Mouse (Mus musculus): ENCODE data around the gene Ptrh2. TPM values are rescaled to one million over a fixed set of nuclear protein-coding genes. Genes with fewer than 3 reads are reported as not detected.
A peak's percentile ranks its signal among the peaks of the same experiment; 100 is the strongest.

The Ptrh2 gene
- polyA plus RNA-seq (2014; fragmentation: Nextera tagmentation; extraction: Ambion mirVana): 36.1 and 37.6 TPM in 2 replicates

DNA sequence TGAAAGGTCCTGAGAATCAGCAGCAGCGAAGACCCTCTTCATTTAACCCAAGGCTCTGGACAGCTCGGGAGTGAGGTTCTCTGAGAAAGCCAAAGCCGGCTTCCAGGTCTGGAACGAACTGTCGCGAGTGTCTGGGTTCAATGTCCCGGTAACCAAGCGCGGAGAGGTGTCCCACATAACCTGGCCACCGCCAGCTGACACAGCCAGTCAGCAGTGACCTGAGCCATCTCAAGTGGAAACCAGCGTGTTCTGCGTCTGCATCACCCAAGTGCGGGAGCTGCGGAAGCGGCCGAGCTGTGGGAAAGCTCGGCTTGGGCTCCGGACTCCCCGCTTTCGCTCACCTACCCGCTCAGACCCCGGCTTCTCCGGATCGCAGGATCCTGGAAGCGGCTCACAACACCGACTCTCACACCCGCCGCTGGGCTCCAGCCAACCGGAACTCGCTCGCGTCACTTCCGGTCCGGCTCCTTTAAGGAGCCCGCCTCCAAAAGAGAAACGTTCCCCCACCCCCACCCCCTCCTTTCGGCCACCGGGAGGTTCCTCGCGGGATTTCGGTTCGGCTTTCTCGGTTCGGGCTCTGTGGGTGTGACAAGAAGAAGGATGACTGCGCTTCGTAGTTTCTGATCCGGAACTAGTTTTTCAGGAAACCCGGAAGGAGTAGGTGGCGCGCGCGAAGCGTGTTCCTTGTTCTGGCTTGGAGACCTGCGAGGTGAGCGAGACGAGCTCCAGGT is at the start of gene Ptrh2, which contains the start of gene Vmp1:
TSS of gene Ptrh2 (plus strand) at position 591 of the 731 bp plus-strand sequence.
TSS of gene Vmp1 (minus strand) at position 442 of the 731 bp plus-strand sequence.
- peak within 1 kb of the TSS; percentile 66 for H3K4me3 ChIP-seq (ENCODE audit: low read depth, low read length)
- H3K9me3 ChIP-seq (ENCODE audit: control insufficient read depth, low read depth, low read length): no peaks in the 10 kb centered on the region
- peak; percentile 92 for ATAC-seq (ENCODE audit: insufficient number of reproducible peaks, insufficient read depth, low FRiP score, low read depth)

DNA sequence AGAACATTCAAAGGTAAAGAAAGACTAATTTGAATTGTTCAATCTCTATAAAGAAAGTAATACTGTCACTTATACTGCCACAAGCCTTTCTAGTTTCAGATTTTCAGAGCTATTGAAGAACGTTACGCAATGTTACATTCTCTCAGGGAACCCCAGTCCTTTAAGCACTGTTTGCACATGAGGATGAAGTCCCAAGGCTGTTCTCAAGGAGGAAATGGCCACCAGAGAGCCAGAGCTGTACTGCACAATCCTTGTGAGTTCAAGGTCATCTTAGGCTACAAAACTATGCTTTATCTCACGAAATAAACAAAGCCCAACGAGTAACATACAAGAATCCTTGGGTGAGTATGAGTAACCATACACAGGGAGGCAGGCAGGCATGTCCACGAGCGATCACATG is 49.4 kb upstream of the Ptrh2 start:
- H3K27ac ChIP-seq (ENCODE audit: low read length): no peak overlapping the region
- 86% methylated on average over 6 of the region's 6 CpGs for WGBS

More for the DNA sequence above, at the start of gene Ptrh2, which contains the start of gene Vmp1:
- peaks cover 11% of the 10 kb centered on the region; the same call in 1 of the 2 replicates for H3K36me3 ChIP-seq (ENCODE audit: control insufficient read depth, insufficient read depth, low read length)
- H3K4me1 ChIP-seq (ENCODE audit: control insufficient read depth, insufficient read depth, low read length): peaks cover 17% of the 10 kb centered on the region; the same call in 1 of the 2 replicates
- H3K27me3 ChIP-seq (ENCODE audit: control insufficient read depth, insufficient read depth, low read length): no peaks in the 10 kb centered on the region
- peak within 1 kb of the TSS; percentile 68 for H3K9ac ChIP-seq (replicated peaks; ENCODE audit: low read depth, low read length)
- H3K4me2 ChIP-seq (replicated peaks; ENCODE audit: low read depth, low read length): peak within 1 kb of the TSS; percentile 95
- under 1% methylated on average over 56 of the region's 56 CpGs for WGBS
- H3K27ac ChIP-seq (ENCODE audit: low read length): peak within 1 kb of the TSS; percentile 92

GRCm38 (mm10) chr11:86637697-86638096 is 46.1 kb upstream of the Ptrh2 start:
- H3K9me3 ChIP-seq (ENCODE audit: control insufficient read depth, low read depth, low read length): no peaks in the 10 kb centered on the region
- no peak for ATAC-seq (ENCODE audit: insufficient number of reproducible peaks, insufficient read depth, low FRiP score, low read depth)
- no peak overlapping the region for H3K4me3 ChIP-seq (ENCODE audit: low read depth, low read length)
- no peak overlapping the region for H3K27ac ChIP-seq (ENCODE audit: low read length)
- H3K4me1 ChIP-seq (ENCODE audit: control insufficient read depth, insufficient read depth, low read length): no peaks in the 10 kb centered on the region
- WGBS: 78% methylated on average over 2 of the region's 2 CpGs
- H3K4me2 ChIP-seq (replicated peaks; ENCODE audit: low read depth, low read length): no peak overlapping the region
- no peak overlapping the region for H3K9ac ChIP-seq (replicated peaks; ENCODE audit: low read depth, low read length)
- no peaks in the 10 kb centered on the region for H3K27me3 ChIP-seq (ENCODE audit: control insufficient read depth, insufficient read depth, low read length)
- H3K36me3 ChIP-seq (ENCODE audit: control insufficient read depth, insufficient read depth, low read length): no peaks in the 10 kb centered on the region

More for the DNA sequence above, 49.4 kb upstream of the Ptrh2 start:
- Histone ChIP-seq H3K36me3 (ENCODE audit: control insufficient read depth, insufficient read depth, low read length) (no peaks in the 10 kb centered on the region; the same call in 1 of the 2 replicates), H3K9ac (replicated peaks; ENCODE audit: low read depth, low read length) (no peak overlapping the region), H3K4me3 (ENCODE audit: low read depth, low read length) (no peak overlapping the region), H3K27me3 (ENCODE audit: control insufficient read depth, insufficient read depth, low read length) (no peaks in the 10 kb centered on the region), H3K4me2 (replicated peaks; ENCODE audit: low read depth, low read length) (no peak overlapping the region), H3K4me1 (ENCODE audit: control insufficient read depth, insufficient read depth, low read length) (no peaks in the 10 kb centered on the region), H3K9me3 (ENCODE audit: control insufficient read depth, low read depth, low read length) (no peaks in the 10 kb centered on the region)
- no peak for ATAC-seq (ENCODE audit: insufficient number of reproducible peaks, insufficient read depth, low FRiP score, low read depth)

DNA sequence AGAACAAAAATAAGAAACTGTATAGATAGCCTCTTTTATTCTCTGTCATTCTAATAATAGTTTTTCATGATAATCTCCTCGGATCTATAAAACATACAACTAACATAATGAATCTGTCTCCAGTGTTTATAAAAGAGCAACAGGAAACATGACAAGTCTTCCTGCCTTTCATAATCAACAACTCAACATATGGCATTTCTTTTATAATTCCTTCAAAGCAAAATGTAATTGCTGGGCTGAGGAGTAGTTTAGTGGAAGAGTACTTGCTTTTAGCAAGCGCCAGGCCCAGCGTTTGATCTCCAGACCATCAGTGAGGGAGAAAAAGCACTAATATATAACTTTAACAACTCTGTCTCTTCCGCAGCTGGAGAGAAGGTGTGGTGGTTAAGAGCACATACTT is 42.1 kb upstream of the Ptrh2 start:
- H3K9ac ChIP-seq (replicated peaks; ENCODE audit: low read depth, low read length): no peak overlapping the region
- no peak overlapping the region for H3K4me2 ChIP-seq (replicated peaks; ENCODE audit: low read depth, low read length)
- H3K27me3 ChIP-seq (ENCODE audit: control insufficient read depth, insufficient read depth, low read length): no peaks in the 10 kb centered on the region
- no peak for ATAC-seq (ENCODE audit: insufficient number of reproducible peaks, insufficient read depth, low FRiP score, low read depth)
- no peaks in the 10 kb centered on the region; the same call in 1 of the 2 replicates for H3K36me3 ChIP-seq (ENCODE audit: control insufficient read depth, insufficient read depth, low read length)
- no peaks in the 10 kb centered on the region for H3K9me3 ChIP-seq (ENCODE audit: control insufficient read depth, low read depth, low read length)
- whole genome bisulfite sequencing: 61% methylated on average over 4 of the region's 4 CpGs
- H3K27ac ChIP-seq (ENCODE audit: low read length): no peak overlapping the region
- no peak overlapping the region for H3K4me3 ChIP-seq (ENCODE audit: low read depth, low read length)
- H3K4me1 ChIP-seq (ENCODE audit: control insufficient read depth, insufficient read depth, low read length): no peaks in the 10 kb centered on the region

- H3K4me3 ChIP-seq (ENCODE audit: low read depth, low read length): no peak overlapping the region
- ATAC-seq (ENCODE audit: insufficient number of reproducible peaks, insufficient read depth, low FRiP score, low read depth): no peak
- no peak overlapping the region for H3K27ac ChIP-seq (ENCODE audit: low read length)
- no peaks in the 10 kb centered on the region for H3K4me1 ChIP-seq (ENCODE audit: control insufficient read depth, insufficient read depth, low read length)
- H3K4me2 ChIP-seq (replicated peaks; ENCODE audit: low read depth, low read length): no peak overlapping the region
- WGBS: 95% methylated on average over 4 of the region's 4 CpGs
- H3K9ac ChIP-seq (replicated peaks; ENCODE audit: low read depth, low read length): no peak overlapping the region
- no peaks in the 10 kb centered on the region; the same call in 1 of the 2 replicates for H3K36me3 ChIP-seq (ENCODE audit: control insufficient read depth, insufficient read depth, low read length)
- H3K9me3 ChIP-seq (ENCODE audit: control insufficient read depth, low read depth, low read length): no peaks in the 10 kb centered on the region
- no peaks in the 10 kb centered on the region for H3K27me3 ChIP-seq (ENCODE audit: control insufficient read depth, insufficient read depth, low read length)
These were observed 39.2 kb upstream of the Ptrh2 start for GRCm38 (mm10) chr11:86644553-86644952.

DNA sequence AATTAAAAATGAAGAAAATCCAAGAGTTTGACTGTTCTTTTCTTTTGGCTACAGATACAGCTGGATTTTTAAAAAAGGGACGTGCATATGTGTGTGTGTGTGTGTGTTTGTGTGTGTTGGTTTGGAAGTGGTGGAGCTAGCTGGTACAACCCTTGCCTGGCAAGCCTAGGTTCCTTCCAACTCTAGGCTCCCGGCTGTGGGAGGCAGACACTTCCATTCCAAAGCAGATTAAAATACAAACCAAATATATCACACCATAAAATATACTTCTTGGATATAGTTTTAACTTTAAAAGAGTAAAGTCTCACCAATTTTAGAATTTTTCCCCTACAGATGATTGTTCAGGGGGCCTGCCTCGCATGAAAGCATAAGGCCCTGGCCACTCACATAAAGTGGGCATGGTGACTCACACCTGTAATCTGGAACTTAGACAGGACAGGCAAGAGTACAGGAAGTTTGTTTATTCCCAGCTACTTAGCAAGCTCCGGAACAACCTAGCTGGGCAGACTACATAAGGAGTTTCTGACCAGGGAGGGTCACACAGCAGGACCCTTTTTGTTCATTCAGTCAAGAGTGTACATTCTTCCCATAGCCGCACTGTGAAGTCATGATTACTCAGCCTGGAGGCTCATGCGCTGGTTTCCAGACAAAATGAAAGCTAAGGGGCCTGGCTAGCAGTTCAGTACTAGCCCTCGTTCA is 37.5 kb upstream of the Ptrh2 start:
- H3K4me3 ChIP-seq (ENCODE audit: low read depth, low read length): no peak overlapping the region
- H3K36me3 ChIP-seq (ENCODE audit: control insufficient read depth, insufficient read depth, low read length): no peaks in the 10 kb centered on the region; the same call in 1 of the 2 replicates
- no peaks in the 10 kb centered on the region for H3K4me1 ChIP-seq (ENCODE audit: control insufficient read depth, insufficient read depth, low read length)
- no peaks in the 10 kb centered on the region for H3K9me3 ChIP-seq (ENCODE audit: control insufficient read depth, low read depth, low read length)
- no peak overlapping the region for H3K4me2 ChIP-seq (replicated peaks; ENCODE audit: low read depth, low read length)
- ATAC-seq (ENCODE audit: insufficient number of reproducible peaks, insufficient read depth, low FRiP score, low read depth): peak; percentile 53; the same call in 1 of the 2 replicates
- no peak overlapping the region; the same call in 1 of the 2 replicates for H3K27ac ChIP-seq (ENCODE audit: low read length)
- no peaks in the 10 kb centered on the region for H3K27me3 ChIP-seq (ENCODE audit: control insufficient read depth, insufficient read depth, low read length)
- 55% methylated on average over 7 of the region's 7 CpGs for WGBS
- no peak overlapping the region for H3K9ac ChIP-seq (replicated peaks; ENCODE audit: low read depth, low read length)

DNA sequence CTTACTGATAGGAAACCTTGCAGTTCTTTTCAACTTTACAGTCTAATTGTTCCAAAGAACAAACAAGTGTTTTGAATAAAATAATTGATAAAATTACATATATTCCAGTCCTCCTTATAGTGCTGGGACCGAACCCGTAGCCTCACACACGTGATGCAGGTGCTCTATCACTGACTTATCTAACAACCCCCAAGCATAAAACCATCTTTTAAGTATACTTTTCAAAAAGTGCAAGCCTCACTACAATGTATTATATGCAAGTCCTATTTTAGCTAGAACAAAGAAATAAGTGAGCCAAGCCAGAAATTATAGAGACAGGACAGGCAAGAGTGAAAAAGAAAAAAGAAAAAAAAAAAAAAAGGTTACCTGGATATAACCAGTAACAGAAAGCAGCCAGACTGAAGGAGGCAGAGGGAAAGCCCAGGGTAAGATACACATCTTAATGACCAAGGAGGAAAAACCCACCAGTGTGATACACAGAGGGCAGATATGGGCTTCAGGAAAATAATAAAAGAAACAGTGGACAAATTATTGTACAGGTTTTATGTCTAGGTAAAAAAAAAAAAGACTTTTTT is 36.8 kb upstream of the Ptrh2 start:
- no peak for ATAC-seq (ENCODE audit: insufficient number of reproducible peaks, insufficient read depth, low FRiP score, low read depth)
- WGBS: 87% methylated on average over 3 of the region's 3 CpGs
- H3K9me3 ChIP-seq (ENCODE audit: control insufficient read depth, low read depth, low read length): no peaks in the 10 kb centered on the region
- no peaks in the 10 kb centered on the region for H3K27me3 ChIP-seq (ENCODE audit: control insufficient read depth, insufficient read depth, low read length)
- H3K27ac ChIP-seq (ENCODE audit: low read length): no peak overlapping the region; the same call in 1 of the 2 replicates
- no peak overlapping the region for H3K4me2 ChIP-seq (replicated peaks; ENCODE audit: low read depth, low read length)
- no peak overlapping the region for H3K9ac ChIP-seq (replicated peaks; ENCODE audit: low read depth, low read length)
- no peaks in the 10 kb centered on the region for H3K4me1 ChIP-seq (ENCODE audit: control insufficient read depth, insufficient read depth, low read length)
- H3K4me3 ChIP-seq (ENCODE audit: low read depth, low read length): no peak overlapping the region
- no peaks in the 10 kb centered on the region; the same call in 1 of the 2 replicates for H3K36me3 ChIP-seq (ENCODE audit: control insufficient read depth, insufficient read depth, low read length)

DNA sequence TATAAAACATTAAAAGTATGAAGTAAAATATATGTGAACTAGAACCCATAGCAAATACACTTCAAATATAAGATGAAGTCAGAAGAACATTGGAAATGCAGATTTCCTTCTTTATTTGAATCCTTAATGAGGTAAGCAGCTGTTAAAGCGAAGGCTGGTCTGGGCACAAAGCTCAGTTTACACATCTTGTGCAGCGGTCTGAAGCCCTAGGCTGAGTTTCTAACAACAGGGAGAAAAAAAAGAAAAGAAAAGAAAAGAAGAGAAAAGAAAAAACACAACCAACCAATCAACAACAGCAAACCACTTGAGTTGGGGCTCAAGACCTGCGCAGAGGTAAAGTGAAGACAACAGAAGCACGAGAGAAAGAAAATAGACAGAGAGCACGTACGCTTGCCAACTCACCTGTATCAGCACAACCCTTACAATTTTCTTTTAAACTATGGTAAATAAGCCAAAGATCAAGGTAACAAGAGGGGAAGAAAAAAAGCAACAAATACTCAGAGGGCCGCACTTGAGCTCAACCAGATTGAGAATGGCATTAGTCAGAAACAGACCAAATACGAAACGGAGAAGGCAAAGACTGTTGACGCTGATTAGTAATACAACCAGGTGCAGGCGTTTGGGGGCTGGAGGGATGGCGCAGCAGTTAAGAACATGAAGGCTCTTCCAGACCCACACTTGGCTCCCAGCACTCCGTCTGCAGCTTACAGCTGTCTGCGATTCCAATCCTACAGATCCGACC is 35.9 kb upstream of the Ptrh2 start:
- Histone ChIP-seq H3K9me3 (ENCODE audit: control insufficient read depth, low read depth, low read length) (no peaks in the 10 kb centered on the region), H3K4me3 (ENCODE audit: low read depth, low read length) (no peak overlapping the region), H3K27me3 (ENCODE audit: control insufficient read depth, insufficient read depth, low read length) (no peaks in the 10 kb centered on the region), H3K4me1 (ENCODE audit: control insufficient read depth, insufficient read depth, low read length) (no peaks in the 10 kb centered on the region), H3K4me2 (replicated peaks; ENCODE audit: low read depth, low read length) (no peak overlapping the region), H3K36me3 (ENCODE audit: control insufficient read depth, insufficient read depth, low read length) (no peaks in the 10 kb centered on the region; the same call in 1 of the 2 replicates), H3K9ac (replicated peaks; ENCODE audit: low read depth, low read length) (no peak overlapping the region), H3K27ac (ENCODE audit: low read length) (no peak overlapping the region)
- WGBS: 85% methylated on average over 15 of the region's 15 CpGs
- ATAC-seq (ENCODE audit: insufficient number of reproducible peaks, insufficient read depth, low FRiP score, low read depth): no peak
